ENCODE assay signal across 7 mouse cellular contexts in genomic region chr3:107356964-107357441, GRCm38 (mm10). TPM values are rescaled to one million over a fixed set of nuclear protein-coding genes. Genes with fewer than 3 reads are reported as not detected.
DNase-seq lines count a peak whose midpoint lies in the region; ATAC-seq lines count a peak whose summit lies in the region.

No protein-coding gene starts in this region.

- 0 out of 2 replicates have a peak overlapping the region, but pooled peaks have one; percentile 17 for H3K9ac ChIP-seq in intestine, embryonic 15.5 days

- ATAC-seq in intestine, embryonic 15.5 days, result peak; percentile 91

- no peaks in the 10 kb centered on the region for H3K27me3 ChIP-seq in intestine, embryonic 15.5 days (replicated peaks)
- peaks cover 12% of the 10 kb centered on the region; the same call in 1 of the 2 replicates for H3K27me3 ChIP-seq in midbrain, embryonic 10.5 days (ENCODE audit: low read depth, poor library complexity, severe bottlenecking)

- peak overlapping the region; percentile 49 for H3K4me2 ChIP-seq in intestine, embryonic 15.5 days (replicated peaks)

- intact Hi-C loops in left cerebral cortex, postnatal 25 days (cut with DNase I), result loop anchor here (1.0 to 10.0 kb wide), 4 partner anchors 105 to 248 kb away; partner anchors contain the start of gene A630076J17Rik

- under 1% methylated on average over 11 of the region's 11 CpGs for WGBS in intestine, embryonic 15.5 days
- 3% methylated on average over 11 of the region's 11 CpGs for WGBS in midbrain, embryonic 10.5 days

- H3K9me3 ChIP-seq in intestine, embryonic 15.5 days, result no peaks in the 10 kb centered on the region
- no peaks in the 10 kb centered on the region for H3K9me3 ChIP-seq in midbrain, embryonic 10.5 days (replicated peaks)

- no peak overlapping the region; the same call in 1 of the 2 replicates for H3K4me3 ChIP-seq in intestine, embryonic 15.5 days (replicated peaks)
- peak overlapping the region; percentile 31; the same call in 1 of the 2 replicates for H3K4me3 ChIP-seq in midbrain, embryonic 10.5 days

- H3K27ac ChIP-seq in intestine, embryonic 15.5 days, result no peak overlapping the region
- H3K27ac ChIP-seq in midbrain, embryonic 10.5 days (replicated peaks), result peak overlapping the region; percentile 52; the same call in 1 of the 2 replicates

- H3K36me3 ChIP-seq in intestine, embryonic 15.5 days, result no peaks in the 10 kb centered on the region
- H3K36me3 ChIP-seq in midbrain, embryonic 10.5 days, result no peaks in the 10 kb centered on the region

- H3K4me1 ChIP-seq in intestine, embryonic 15.5 days (replicated peaks), result peaks cover 3% of the 10 kb centered on the region; the same call in 1 of the 2 replicates
- peaks cover 9% of the 10 kb centered on the region for H3K4me1 ChIP-seq in midbrain, embryonic 10.5 days

- DNase-seq in adipocyte (ENCODE audit: low spot score), result peak; percentile 84
- DNase-seq in embryo, embryonic 10 days (ENCODE audit: low spot score), result peak; percentile 74
- DNase-seq in gastrocnemius, postnatal 25 days, result peak; percentile 82
- DNase-seq in left cerebral cortex, postnatal 25 days (ENCODE audit: low spot score in 2 of 2), result peak; percentile 84 to 91
- peak; percentile 82 for DNase-seq in midbrain, embryonic 10.5 days (ENCODE audit: low spot score)
- peak; percentile 77 for DNase-seq in right cerebral cortex, postnatal 36 days (ENCODE audit: low spot score in 2 of 2)

RNA-seq across cellular contexts. Expression of gene Rbm15, which starts 23.5 kb away (rescaled TPM):
- total RNA-seq in gastrocnemius, postnatal 25 days (2021), result 10 to 100 TPM; 16.5 TPM
- 13.9 and 15.1 TPM in 2 replicates for polyA plus RNA-seq in intestine, embryonic 15.5 days (2015; fragmentation: Nextera tagmentation; extraction: Ambion mirVana)
- total RNA-seq in left cerebral cortex, postnatal 25 days (2021), result 10 to 100 TPM; 24.2 to 28.2 TPM
- 17.8 and 18.2 TPM in 2 replicates for polyA plus RNA-seq in midbrain, embryonic 10.5 days (2016; fragmentation: Nextera tagmentation; extraction: Ambion mirVana)
